In genomic region chr1:180031705-180032548, GRCm38 (mm10) we compare ENCODE assay signal across 17 mouse cellular contexts.
"Had no signal": no experiment of that assay in that cellular context is flagged by ENCODE, and none has a peak within 500 bp of the region (broad histone marks: within the 10 kb centered on the region; RNA-seq: fewer than 3 reads in every experiment).

No protein-coding gene starts in this region.

- H3K36me3 ChIP-seq: limb, embryonic 15.5 days; lung, embryonic 15.5 days; midbrain, embryonic 10.5 days; neural tube, embryonic 15.5 days had no signal

- H3K27me3 ChIP-seq: limb, embryonic 15.5 days; lung, embryonic 15.5 days; neural tube, embryonic 15.5 days had no signal

- H3K27ac ChIP-seq: kidney, postnatal 0 days; limb, embryonic 15.5 days; lung, embryonic 15.5 days; midbrain, embryonic 10.5 days; neural tube, embryonic 15.5 days had no signal

- H3K4me1 ChIP-seq: limb, embryonic 15.5 days; lung, embryonic 15.5 days; midbrain, embryonic 10.5 days; neural tube, embryonic 15.5 days had no signal

- DNase-seq: kidney, adult 11 months; kidney, adult 9 months; kidney, postnatal 36 days; layer of hippocampus, adult 9-11 months; layer of hippocampus, postnatal 36 days; lung, postnatal 14 days; midbrain, embryonic 14.5 days; right cerebral cortex, adult 18-20 months; right cerebral cortex, postnatal 25 days; thymus, adult 2 months; thymus, postnatal 36 days had no signal

- H3K4me2 ChIP-seq: limb, embryonic 15.5 days; lung, embryonic 15.5 days; neural tube, embryonic 15.5 days had no signal

- H3K9me3 ChIP-seq: limb, embryonic 15.5 days; lung, embryonic 15.5 days; midbrain, embryonic 10.5 days; neural tube, embryonic 15.5 days had no signal

- H3K9ac ChIP-seq: limb, embryonic 15.5 days; lung, embryonic 15.5 days; neural tube, embryonic 15.5 days had no signal

- H3K4me3 ChIP-seq: limb, embryonic 15.5 days; lung, embryonic 15.5 days; midbrain, embryonic 10.5 days; myocyte; neural tube, embryonic 15.5 days had no signal
